Mouse (Mus musculus) left cerebral cortex, postnatal 10 days (tissue): ENCODE data around the gene Zfp771. TPM values are rescaled to one million over a fixed set of nuclear protein-coding genes. Genes with fewer than 3 reads are reported as not detected.
"Not testable (repeated sequence)": the region's sequence is repeated elsewhere in the genome, so short reads cannot be mapped to it uniquely, and the experiment has no call there.

Experiments
- DNase-seq, 2 experiments: peaks; one replicate each; pipeline ENCODE4 v3.0.0; 2021 to 2022; ENCODE audit warnings: low spot score in 2 of 2, mixed read lengths in 1 of 2; ENCODE audit errors: extremely low spot score in 1 of 2
- intact Hi-C: fragments of 180-260 bp; cut with DNase I; formaldehyde crosslinking; loops from one replicate; pipeline ENCODE4 v1.15.1; 2025
- total RNA-seq, 2 experiments: library from RNA; stranded (reverse); gene quantifications; 2 replicates each; pipeline ENCODE4 v1.2.3; 2021

Gene Zfp771
- total RNA-seq, 2 experiments from 2014 or later, result 53.6 to 65.0 TPM

DNA sequence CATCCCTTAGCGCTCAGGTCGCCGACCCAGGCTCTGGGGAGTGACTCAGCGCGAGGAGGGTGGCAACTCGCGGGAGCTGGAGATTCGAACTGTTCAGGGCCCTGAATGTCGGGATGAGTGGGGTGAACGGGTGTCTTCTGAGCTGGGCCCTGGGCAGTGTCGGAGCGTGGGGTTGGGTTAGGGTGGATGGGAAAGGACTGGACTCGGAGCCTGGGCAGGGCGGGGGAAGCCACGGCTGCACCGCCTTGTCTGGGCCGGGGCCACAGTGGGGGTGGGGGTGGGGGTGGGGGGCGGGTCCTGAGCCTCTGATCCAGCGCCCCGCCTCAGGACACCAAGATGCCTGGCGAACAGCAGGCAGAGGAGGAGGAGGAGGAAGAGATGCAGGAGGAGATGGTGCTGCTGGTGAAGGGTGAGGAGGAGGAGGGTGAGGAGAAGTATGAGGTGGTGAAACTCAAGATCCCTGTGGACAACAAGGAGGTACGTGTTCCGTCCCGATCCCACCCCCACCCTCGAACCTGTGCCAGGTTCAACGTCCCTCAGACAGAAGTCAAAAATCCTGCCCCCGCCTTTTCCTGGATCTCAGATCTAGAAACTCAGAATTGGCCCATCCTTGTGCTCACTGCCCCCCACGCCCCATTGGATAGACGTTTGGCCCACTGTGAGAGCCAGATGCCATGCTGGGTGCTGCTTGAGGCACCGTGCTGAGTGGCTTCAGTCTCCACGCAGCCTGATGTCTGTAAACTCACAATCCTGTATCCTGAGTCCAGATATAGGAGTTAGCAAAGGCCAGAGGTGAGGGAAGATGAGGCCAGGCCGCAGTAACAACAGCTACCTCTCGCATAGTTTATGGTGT is 810 bp downstream of the Zfp771 start:
- peak in 1 of 2 experiments; percentile 74 for DNase-seq
- intact Hi-C loops, result no loop called here

DNA sequence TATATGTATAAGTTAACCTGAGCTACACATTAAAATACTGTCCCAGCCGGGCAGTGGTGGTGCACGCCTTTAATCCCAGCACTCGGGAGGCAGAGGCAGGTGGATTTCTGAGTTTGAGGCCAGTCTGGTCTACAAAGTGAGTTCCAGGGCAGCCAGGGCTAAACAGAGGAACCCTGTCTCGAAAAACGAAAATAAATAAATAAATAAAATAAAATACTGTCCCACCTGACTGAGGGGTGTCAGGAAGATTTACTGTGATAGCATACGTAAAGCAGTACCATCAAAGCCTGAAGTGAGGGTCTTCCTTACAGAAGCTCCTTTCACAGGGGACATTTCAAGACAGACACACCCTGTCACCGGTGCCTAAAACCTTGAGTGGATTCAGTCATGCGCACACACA is 6.4 kb downstream of the Zfp771 start:
- intact Hi-C loops, DNase-seq: not testable (repeated sequence)

DNA sequence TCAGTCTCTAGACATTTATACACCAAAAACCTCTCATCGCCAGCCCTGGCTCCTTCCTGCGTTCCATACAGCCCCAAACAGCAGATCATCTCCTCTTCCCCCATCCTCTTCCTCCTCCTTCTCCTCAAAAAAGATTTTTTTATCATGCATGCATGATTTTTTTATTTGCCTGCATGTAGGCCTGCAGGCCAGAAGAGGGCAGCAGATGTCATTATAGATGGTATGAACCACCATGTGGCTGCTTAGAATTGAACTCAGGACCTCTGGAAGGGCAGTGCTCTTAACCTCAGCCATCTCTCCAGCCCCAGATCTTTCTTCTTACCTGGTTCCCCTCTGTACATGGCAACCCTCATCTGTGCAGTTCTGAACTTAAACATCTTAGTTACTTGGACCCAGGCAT is 8.3 kb downstream of the Zfp771 start:
- intact Hi-C loops, result no loop called here
- DNase-seq, result no peak

GRCm38 (mm10) chr7:127253341-127253740 is 9.3 kb downstream of the Zfp771 start:
- intact Hi-C loops, result no loop called here
- no peak for DNase-seq

GRCm38 (mm10) chr7:127253821-127254769 is 10.0 kb downstream of the Zfp771 start:
- peak; percentile 93 to 98 for DNase-seq
- intact Hi-C loops, result no loop called here

DNA sequence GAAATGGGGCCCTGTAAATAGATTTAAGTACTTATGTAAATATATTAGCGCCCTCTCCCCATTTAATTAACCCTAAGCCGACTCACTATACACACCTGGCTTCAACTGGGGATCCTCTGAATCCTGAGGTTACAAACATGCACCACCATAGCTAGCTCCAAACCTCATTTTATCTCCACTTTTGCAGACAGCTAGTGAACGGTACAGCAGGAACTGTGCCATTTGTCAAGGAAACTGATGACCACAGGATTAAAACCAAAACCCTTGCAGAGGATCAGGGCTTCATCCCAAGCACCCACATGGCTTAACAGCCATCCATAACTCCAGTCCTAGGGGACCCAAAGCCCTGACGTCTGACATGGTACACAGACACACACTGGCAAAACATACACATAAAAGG is 10.9 kb downstream of the Zfp771 start:
- DNase-seq, result no peak
- intact Hi-C loops, result no loop called here

- intact Hi-C loops, result no loop called here
- no peak for DNase-seq
Observed at GRCm38 (mm10) chr7:127255965-127256364, 11.9 kb downstream of the Zfp771 start.

DNA sequence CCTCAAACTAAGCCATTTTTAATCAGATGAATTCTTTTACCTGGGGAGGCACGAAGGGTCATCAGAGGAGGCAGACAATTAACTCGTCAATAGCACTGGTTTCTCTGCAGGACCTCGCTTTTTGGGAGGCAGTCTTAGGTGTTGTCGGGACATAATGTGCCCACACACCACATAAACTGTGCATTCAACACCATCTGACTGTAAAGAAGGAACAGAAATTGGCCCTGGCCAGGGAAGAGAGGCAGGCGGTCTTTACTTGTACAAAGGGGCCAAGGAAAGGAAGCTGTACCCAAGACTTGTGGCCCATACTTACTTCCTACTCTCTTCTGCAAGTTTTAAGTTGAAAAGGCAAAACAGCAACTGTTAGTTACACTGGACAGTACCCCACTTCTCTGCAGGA is 12.4 kb downstream of the Zfp771 start:
- DNase-seq, result no peak
- intact Hi-C loops, result no loop called here

DNA sequence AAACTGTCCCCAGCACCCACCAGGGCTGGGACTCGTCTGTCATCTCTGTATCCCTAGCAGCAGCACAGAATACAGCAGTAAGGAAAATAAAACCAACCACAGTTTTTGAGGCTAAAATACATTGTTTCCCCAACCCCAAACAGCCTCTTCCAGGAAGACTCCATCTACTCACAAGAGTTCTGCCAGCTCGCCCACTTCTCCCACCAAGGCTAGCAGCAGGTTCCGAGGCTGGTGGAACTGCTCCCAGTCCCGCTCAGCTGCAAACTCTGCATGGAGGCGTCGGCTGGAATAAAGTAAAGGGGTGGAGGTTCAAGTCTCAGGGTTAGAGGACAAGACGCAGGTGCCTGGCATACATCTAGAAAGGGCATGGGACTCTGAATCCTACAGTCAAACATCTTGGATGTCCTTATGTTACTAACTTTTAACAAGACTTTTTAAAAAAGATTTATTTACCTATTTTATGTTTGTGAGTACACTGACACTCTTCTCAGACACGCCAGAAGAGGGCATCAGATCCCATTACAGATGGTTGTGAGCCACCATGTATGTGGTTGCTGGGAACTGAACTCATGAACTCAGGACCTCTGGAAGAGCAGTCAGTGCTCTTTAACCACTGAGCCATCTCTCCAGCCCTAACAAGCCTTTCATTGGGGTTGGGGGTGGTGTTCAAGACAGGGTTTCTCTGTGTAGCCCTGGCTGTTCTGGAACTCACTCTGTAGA is 15.3 kb downstream of the Zfp771 start:
- no peak for DNase-seq
- intact Hi-C loops, result no loop called here

GRCm38 (mm10) chr7:127260309-127261111 is 16.4 kb downstream of the Zfp771 start, which contains the start of gene Dctpp1:
Dctpp1 (minus strand) TSS chr7:127260709.
- DNase-seq, result peak; percentile 98 to 99
- intact Hi-C loops, result no loop called here

- no peak for DNase-seq
- intact Hi-C loops, result no loop called here
Observed at GRCm38 (mm10) chr7:127262218-127262961, 18.3 kb downstream of the Zfp771 start.

GRCm38 (mm10) chr7:127263526-127263925 is 19.5 kb downstream of the Zfp771 start:
- intact Hi-C loops, result no loop called here
- no peak for DNase-seq

DNA sequence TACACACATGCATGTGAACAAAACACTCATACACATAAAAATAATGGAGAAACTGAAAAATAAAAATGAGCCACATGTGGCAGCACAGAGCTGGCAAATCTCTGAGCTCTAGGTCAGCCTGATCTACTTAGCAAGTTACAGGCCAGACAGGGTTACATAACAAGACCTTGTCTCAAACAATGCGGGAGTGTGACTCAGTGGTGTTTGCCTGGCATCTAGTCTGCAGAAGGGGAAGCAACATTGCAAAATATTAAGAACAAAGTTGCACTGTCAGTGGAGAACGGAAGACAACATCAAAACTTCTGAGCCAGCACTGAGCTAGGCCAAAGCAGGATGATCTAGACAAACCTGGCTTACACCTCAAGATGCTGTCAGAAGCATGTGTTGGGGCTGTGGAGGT is 26.2 kb downstream of the Zfp771 start:
- intact Hi-C loops, result no loop called here
- no peak for DNase-seq

DNA sequence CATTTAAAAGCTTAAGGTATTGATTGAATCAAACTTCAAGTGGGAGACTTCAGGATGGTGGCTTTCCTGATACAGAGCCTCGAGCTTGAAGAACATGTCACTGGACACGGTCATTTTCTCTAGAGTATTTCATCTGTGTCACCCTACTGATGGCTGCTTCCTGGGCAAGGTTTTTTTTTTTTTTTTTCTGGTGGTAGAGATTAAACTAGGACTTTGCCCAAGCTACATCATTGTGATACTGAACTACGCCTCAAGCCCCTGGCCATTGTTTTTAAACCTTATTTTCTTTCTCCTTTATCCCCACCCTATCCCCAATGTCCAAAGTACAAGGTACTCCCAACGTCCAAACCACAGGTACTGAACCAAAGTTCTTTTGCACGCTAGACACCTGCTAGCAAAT is 26.6 kb downstream of the Zfp771 start:
- intact Hi-C loops, result no loop called here

DNA sequence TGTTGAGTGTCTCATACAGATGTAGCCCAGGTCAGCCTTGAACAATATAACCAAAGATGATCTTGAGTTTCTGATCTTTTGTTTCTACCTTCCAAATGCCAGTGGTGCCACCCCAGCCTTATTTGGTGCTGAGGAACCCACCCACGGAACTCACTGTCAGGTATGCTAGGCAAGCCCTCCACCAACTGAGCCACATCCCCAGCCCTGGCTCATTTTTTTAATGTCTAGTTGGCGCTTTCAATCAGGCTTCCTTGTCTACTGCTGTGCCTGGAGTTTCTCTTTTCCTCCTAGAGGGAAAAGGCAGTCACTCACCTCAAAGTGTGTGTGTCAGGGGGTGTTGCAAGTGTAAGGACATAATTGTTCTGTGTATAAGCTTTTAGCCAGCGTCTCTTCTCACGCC is 27.0 kb downstream of the Zfp771 start:
- no peak for DNase-seq
- intact Hi-C loops, result no loop called here

More for the DNA sequence above, 26.6 kb downstream of the Zfp771 start:
- no peak for DNase-seq

GRCm38 (mm10) chr7:127272566-127272965 is 28.5 kb downstream of the Zfp771 start:
- intact Hi-C loops, result loop anchor here (2.0 kb wide), 1 partner anchor 36 kb away; no protein-coding TSS in a partner anchor
- no peak for DNase-seq

DNA sequence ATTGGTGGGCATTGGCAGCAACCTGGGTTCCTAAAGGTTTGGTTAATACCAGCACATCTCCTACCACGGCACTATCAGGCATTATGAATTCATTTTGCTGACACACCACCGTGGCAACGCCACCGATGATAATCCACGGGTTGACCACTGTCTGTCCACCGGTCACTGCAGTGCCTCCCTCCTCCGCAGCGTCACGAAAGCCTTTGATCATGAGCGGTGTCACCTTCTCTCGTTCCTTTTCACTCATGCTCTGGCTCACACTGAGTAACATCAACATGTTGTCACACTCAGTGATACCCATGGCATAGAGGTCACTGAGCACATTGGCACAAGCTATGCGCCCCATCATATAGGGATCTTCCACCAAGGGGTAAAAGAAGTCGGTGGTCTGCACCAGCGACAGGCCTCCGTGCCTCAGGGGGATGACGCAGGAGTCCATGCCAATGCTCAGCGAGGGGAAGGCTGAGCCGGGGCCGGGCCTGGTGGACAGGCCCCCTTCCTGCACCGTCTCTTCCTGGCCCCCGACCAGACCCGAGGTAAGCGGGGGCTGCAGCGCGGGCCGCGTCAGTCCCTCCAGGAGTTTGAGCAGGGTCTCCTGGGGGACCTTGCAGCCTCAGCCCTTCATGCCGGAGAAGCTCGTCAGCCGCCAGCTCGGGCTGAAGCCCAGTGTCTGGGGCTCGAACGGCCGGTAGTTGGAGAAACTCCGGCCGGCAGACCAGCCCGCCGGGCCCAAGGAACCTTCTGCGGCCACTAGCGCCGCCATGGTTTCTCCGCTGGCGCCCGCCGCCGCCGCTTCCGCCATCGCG is 29.2 kb downstream of the Zfp771 start:
- peak in 1 of 2 experiments; percentile 73 for DNase-seq
- intact Hi-C loops, result loop anchor here (2.0 kb wide), 1 partner anchor 37 kb away; no protein-coding TSS in a partner anchor
